Mouse (Mus musculus) C2C12 (cell line): ENCODE measurements around the gene Ston2. TPM values are rescaled to one million over a fixed set of nuclear protein-coding genes. Genes with fewer than 3 reads are reported as not detected.

Experiments
- H3K27me3 ChIP-seq: one replicate; pipeline ENCODE4 v1.6.1; 2011; ENCODE audit not compliant: control insufficient read depth, insufficient read depth, insufficient read length
- H3K36me3 ChIP-seq: one replicate; pipeline ENCODE4 v1.6.1; 2011; ENCODE audit not compliant: control insufficient read depth, insufficient read depth
- H3K4me3 ChIP-seq: one replicate; pipeline ENCODE4 v1.5.1; 2011; ENCODE audit warnings: mild to moderate bottlenecking, control low read depth; ENCODE audit not compliant: poor library complexity, insufficient read depth, severe bottlenecking
- H3K79me2 ChIP-seq: one replicate; pipeline ENCODE4 v1.6.1; 2011; ENCODE audit not compliant: control insufficient read depth, insufficient read depth
- H3K79me3 ChIP-seq: one replicate; pipeline ENCODE4 v1.6.1; 2011; ENCODE audit warnings: low read depth, control low read depth
- H3ac ChIP-seq: one replicate; pipeline ENCODE3; 2011; ENCODE audit warnings: low read depth; ENCODE audit not compliant: control insufficient read depth, insufficient read length
- CEBPB ChIP-seq: IDR thresholded peaks from one replicate; pipeline ENCODE4 v1.6.1; 2011; ENCODE audit warnings: low read depth, mild to moderate bottlenecking, control low read depth, moderate library complexity
- CTCF ChIP-seq: IDR thresholded peaks from one replicate; pipeline ENCODE4 v1.5.1; 2011; ENCODE audit not compliant: control insufficient read depth, insufficient read depth, insufficient read length
- FOSL1 ChIP-seq: IDR thresholded peaks from one replicate; pipeline ENCODE4 v1.8.0; 2011; ENCODE audit warnings: mild to moderate bottlenecking, low read length; ENCODE audit not compliant: poor library complexity, insufficient read depth, severe bottlenecking
- MAX ChIP-seq: IDR thresholded peaks from one replicate; pipeline ENCODE4 v1.6.1; 2011; ENCODE audit warnings: mild to moderate bottlenecking, control low read depth
- MYOD1 ChIP-seq: IDR thresholded peaks from one replicate; pipeline ENCODE4 v1.6.1; 2011; ENCODE audit warnings: low read depth; ENCODE audit not compliant: control insufficient read depth, insufficient read length
- MYOG ChIP-seq: IDR thresholded peaks from one replicate; pipeline ENCODE4 v1.6.1; 2011; ENCODE audit not compliant: control insufficient read depth, insufficient read length; ENCODE audit errors: extremely low read depth
- USF1 ChIP-seq: IDR thresholded peaks from one replicate; pipeline ENCODE4 v1.6.1; 2011; ENCODE audit warnings: low read depth, mild to moderate bottlenecking, control low read depth, moderate library complexity
- polyA plus RNA-seq: library from polyadenylated mRNA; unstranded; fragments of >200 nt; fragmentation: generic; extraction: Trizol; gene quantifications from one replicate; pipeline ENCODE4 v1.2.1, GENCODE M21; 2012; ENCODE audit warnings: missing spikeins

Ston2 gene
- polyA plus RNA-seq, 1 experiment = 11.6 TPM

- H3K79me3 ChIP-seq = no peaks in the 10 kb centered on the region
- TF ChIP-seq CEBPB (no peak), USF1 (no peak), CTCF (no peak), MYOD1 (no peak), MYOG (no peak), FOSL1 (no peak), MAX (no peak)
- H3K79me2 ChIP-seq = no peaks in the 10 kb centered on the region
- H3ac ChIP-seq = no peak overlapping the region
- H3K36me3 ChIP-seq = no peaks in the 10 kb centered on the region
- H3K27me3 ChIP-seq = no peaks in the 10 kb centered on the region
- H3K4me3 ChIP-seq = no peak overlapping the region
Observed at GRCm38 (mm10) chr12:91726202-91726601, 62.0 kb downstream of the Ston2 start.

- no peak overlapping the region for H3K4me3 ChIP-seq
- H3K27me3 ChIP-seq = no peaks in the 10 kb centered on the region
- TF ChIP-seq MYOG (no peak), MYOD1 (no peak), CEBPB (no peak), USF1 (no peak), CTCF (no peak), FOSL1 (no peak), MAX (no peak)
- H3K36me3 ChIP-seq = no peaks in the 10 kb centered on the region
- H3ac ChIP-seq = no peak overlapping the region
- no peaks in the 10 kb centered on the region for H3K79me3 ChIP-seq
- H3K79me2 ChIP-seq = no peaks in the 10 kb centered on the region
Observed at GRCm38 (mm10) chr12:91723912-91724311, 64.3 kb downstream of the Ston2 start.

GRCm38 (mm10) chr12:91719134-91719533 lies 69.1 kb downstream of the Ston2 start:
- no peak for TF ChIP-seq CTCF
- no peak for TF ChIP-seq CEBPB
- Histone ChIP-seq H3K36me3 (no peaks in the 10 kb centered on the region), H3K4me3 (no peak overlapping the region)

GRCm38 (mm10) chr12:91715686-91716085 lies 72.5 kb downstream of the Ston2 start:
- H3K79me3 ChIP-seq = no peaks in the 10 kb centered on the region
- no peaks in the 10 kb centered on the region for H3K79me2 ChIP-seq
- TF ChIP-seq USF1 (no peak), MYOG (no peak), MAX (no peak), FOSL1 (no peak), CTCF (no peak), MYOD1 (no peak), CEBPB (no peak)
- no peaks in the 10 kb centered on the region for H3K36me3 ChIP-seq
- H3K27me3 ChIP-seq = no peaks in the 10 kb centered on the region
- no peak overlapping the region for H3K4me3 ChIP-seq
- no peak overlapping the region for H3ac ChIP-seq

More at GRCm38 (mm10) chr12:91719134-91719533, 69.1 kb downstream of the Ston2 start:
- Histone ChIP-seq H3K79me2 (no peaks in the 10 kb centered on the region), H3ac (no peak overlapping the region), H3K27me3 (no peaks in the 10 kb centered on the region), H3K79me3 (no peaks in the 10 kb centered on the region)

GRCm38 (mm10) chr12:91713358-91713757 lies 74.8 kb downstream of the Ston2 start:
- H3K79me2 ChIP-seq = no peaks in the 10 kb centered on the region
- no peaks in the 10 kb centered on the region for H3K27me3 ChIP-seq
- H3K4me3 ChIP-seq = no peak overlapping the region
- no peaks in the 10 kb centered on the region for H3K79me3 ChIP-seq
- H3ac ChIP-seq = no peak overlapping the region
- TF ChIP-seq FOSL1 = no peak
- H3K36me3 ChIP-seq = no peaks in the 10 kb centered on the region

- H3ac ChIP-seq = no peak overlapping the region
- H3K27me3 ChIP-seq = no peaks in the 10 kb centered on the region
- H3K4me3 ChIP-seq = no peak overlapping the region
- no peaks in the 10 kb centered on the region for H3K79me3 ChIP-seq
- no peaks in the 10 kb centered on the region for H3K79me2 ChIP-seq
- TF ChIP-seq FOSL1 (no peak), MYOD1 (no peak), CTCF (no peak), MAX (no peak), USF1 (no peak), CEBPB (no peak), MYOG (no peak)
- H3K36me3 ChIP-seq = no peaks in the 10 kb centered on the region
Observed at GRCm38 (mm10) chr12:91711655-91712054, 76.5 kb downstream of the Ston2 start.
